Mouse (Mus musculus) hindbrain, embryonic 11.5 days (tissue): ENCODE measurements around the gene Pmp22. TPM values are rescaled to one million over a fixed set of nuclear protein-coding genes. Genes with fewer than 3 reads are reported as not detected.

Experiments
- polyA plus RNA-seq: library from polyadenylated mRNA; unstranded; fragments of >200 nt; fragmentation: Nextera tagmentation; extraction: Ambion mirVana; gene quantifications from 2 replicates; pipeline ENCODE4 v1.2.1, GENCODE M21; 2014

Gene Pmp22
- polyA plus RNA-seq, 1 experiment from 2014 or later, result 64.2 TPM

Other genes with a start within 250 kb of the Pmp22 start
- 41.7 and 53.0 TPM in 2 replicates for gene Tvp23b, start 249.5 kb upstream of the Pmp22 start, polyA plus RNA-seq
- gene Cdrt4, start 177.8 kb upstream of the Pmp22 start, polyA plus RNA-seq, result 0.22 TPM in 1 of 2 replicates, not detected in the other
- gene Tekt3, start 67.3 kb upstream of the Pmp22 start, polyA plus RNA-seq, result 0.12 TPM in 1 of 2 replicates, not detected in the other